Mouse (Mus musculus): ENCODE data around the gene Sdr9c7.
"Not testable (repeated sequence)": the region's sequence is repeated elsewhere in the genome, so short reads cannot be mapped to it uniquely, and the experiment has no call there.

DNA sequence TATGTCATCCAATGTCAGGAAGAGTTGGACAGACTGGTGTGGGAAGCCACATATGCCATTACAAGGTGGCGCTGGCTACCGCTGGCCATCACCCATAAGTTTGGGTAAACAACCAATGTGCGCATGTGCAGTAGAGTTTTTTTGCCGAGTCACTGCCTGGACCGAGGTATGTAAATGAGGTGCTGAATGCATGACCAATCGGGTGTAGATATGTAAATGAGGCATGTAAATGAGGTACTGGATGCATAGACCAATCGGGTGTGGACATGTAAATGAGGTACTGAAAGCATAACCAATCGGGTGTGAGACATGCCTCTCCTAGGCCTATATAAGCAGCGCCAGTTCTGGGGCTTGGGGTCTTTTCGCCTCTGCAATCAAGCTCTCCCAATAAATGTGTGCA is 41.3 kb downstream of the Sdr9c7 start:
- TF ChIP-seq EP300 (optimal IDR thresholded peaks at IDR 0.05); CTCF (IDR thresholded peaks at IDR 0.05; ENCODE audit: low read depth): not testable (repeated sequence)

All from stomach, postnatal 0 days (tissue).